Mouse (Mus musculus): ENCODE data around the gene Hoxc9. TPM values are rescaled to one million over a fixed set of nuclear protein-coding genes. Genes with fewer than 3 reads are reported as not detected.

The Hoxc9 gene
- polyA plus RNA-seq, 1 experiment from 2014 or later, result not detected

DNA sequence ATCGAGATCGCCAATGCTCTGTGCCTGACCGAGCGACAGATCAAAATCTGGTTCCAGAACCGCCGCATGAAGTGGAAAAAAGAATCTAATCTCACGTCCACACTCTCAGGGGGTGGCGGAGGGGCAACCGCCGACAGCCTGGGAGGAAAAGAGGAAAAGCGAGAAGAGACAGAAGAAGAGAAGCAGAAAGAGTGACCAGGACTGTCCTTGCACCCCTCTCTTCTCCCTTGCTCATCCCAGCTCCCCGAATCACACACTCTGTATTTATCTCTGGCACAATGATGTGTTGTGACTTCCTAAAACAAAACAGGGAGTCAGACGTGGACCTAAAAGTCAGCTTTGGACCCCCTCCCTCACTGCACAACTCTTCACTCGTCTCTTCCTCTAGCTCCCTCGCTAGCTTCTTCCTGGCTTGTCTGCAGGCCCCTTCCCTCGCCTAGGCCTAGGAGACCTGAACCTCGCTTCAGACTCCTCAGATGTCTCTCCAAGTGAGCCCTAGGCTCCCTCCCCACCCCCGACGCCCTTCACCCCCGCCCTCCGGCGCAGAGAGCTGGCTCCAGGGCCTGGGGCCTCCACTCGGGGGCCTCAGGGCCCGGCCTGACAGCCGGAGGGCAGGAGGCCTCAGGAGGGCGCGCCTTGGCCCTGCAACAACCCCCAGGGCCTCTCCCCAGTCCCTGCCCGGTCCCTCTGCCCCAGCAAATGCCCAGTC is 34.8 kb downstream of the Hoxc9 start:
- DNase-seq (ENCODE audit: low spot score) (no peak), ATAC-seq (replicated peaks; ENCODE audit: insufficient number of reproducible peaks, low FRiP score, low TSS enrichment, low read depth) (no peak)
- H3K9me3 ChIP-seq (replicated peaks; ENCODE audit: control insufficient read depth, low read length), result no peaks in the 10 kb centered on the region
- under 1% methylated on average over 28 of the region's 28 CpGs for WGBS
- no peaks in the 10 kb centered on the region for H3K4me1 ChIP-seq (ENCODE audit: control insufficient read depth, insufficient read depth, low read length)
- no peak overlapping the region for H3K4me3 ChIP-seq (ENCODE audit: low read depth, low read length)
- no peak overlapping the region for H3K9ac ChIP-seq (replicated peaks; ENCODE audit: low read length)
- H3K4me2 ChIP-seq (ENCODE audit: low read depth, low read length), result no peak overlapping the region
- peaks cover 96% of the 10 kb centered on the region for H3K27me3 ChIP-seq (ENCODE audit: control insufficient read depth, insufficient read depth, low read length)
- no peak overlapping the region for H3K27ac ChIP-seq (replicated peaks; ENCODE audit: low read depth, low read length)
- no peaks in the 10 kb centered on the region for H3K36me3 ChIP-seq (replicated peaks; ENCODE audit: control insufficient read depth, insufficient read depth, low read depth, low read length)

DNA sequence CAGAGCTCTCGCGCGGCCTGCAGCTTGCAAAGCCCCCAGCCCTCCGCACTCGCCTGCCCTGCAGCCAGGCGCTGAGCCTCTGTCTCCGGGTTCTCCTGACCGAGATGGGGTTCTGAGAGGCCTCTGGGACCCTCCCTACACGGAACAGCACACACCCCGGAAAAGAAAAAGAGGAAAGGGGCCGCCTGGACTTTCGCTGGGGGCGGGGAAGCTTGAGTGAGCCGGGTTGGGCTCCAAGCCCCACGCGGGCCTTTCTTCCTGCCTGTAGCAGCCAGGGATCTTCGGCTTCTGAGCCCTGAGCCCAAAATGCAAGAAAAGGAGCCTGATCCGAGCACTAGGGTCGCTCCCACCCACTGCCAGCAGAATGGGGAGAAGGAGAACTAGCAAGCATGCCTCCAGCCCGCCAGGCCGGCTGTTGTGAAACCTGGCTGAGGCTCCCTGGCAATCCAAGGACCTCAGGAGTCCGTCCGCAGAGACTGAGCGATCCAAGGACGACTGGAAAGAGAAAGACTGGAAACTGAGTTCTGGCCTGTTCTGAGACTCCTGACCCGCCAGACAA is 35.8 kb downstream of the Hoxc9 start:
- H3K4me2 ChIP-seq (ENCODE audit: low read depth, low read length), result no peak overlapping the region
- peaks cover 95% of the 10 kb centered on the region for H3K27me3 ChIP-seq (ENCODE audit: control insufficient read depth, insufficient read depth, low read length)
- H3K27ac ChIP-seq (replicated peaks; ENCODE audit: low read depth, low read length), result no peak overlapping the region
- no peak overlapping the region for H3K4me3 ChIP-seq (ENCODE audit: low read depth, low read length)
- H3K9me3 ChIP-seq (replicated peaks; ENCODE audit: control insufficient read depth, low read length), result no peaks in the 10 kb centered on the region
- under 1% methylated on average over 26 of the region's 26 CpGs for WGBS
- DNase-seq (ENCODE audit: low spot score), result no peak
- H3K9ac ChIP-seq (replicated peaks; ENCODE audit: low read length), result no peak overlapping the region
- H3K4me1 ChIP-seq (ENCODE audit: control insufficient read depth, insufficient read depth, low read length), result no peaks in the 10 kb centered on the region
- no peaks in the 10 kb centered on the region for H3K36me3 ChIP-seq (replicated peaks; ENCODE audit: control insufficient read depth, insufficient read depth, low read depth, low read length)
- no peak for ATAC-seq (replicated peaks; ENCODE audit: insufficient number of reproducible peaks, low FRiP score, low TSS enrichment, low read depth)

DNA sequence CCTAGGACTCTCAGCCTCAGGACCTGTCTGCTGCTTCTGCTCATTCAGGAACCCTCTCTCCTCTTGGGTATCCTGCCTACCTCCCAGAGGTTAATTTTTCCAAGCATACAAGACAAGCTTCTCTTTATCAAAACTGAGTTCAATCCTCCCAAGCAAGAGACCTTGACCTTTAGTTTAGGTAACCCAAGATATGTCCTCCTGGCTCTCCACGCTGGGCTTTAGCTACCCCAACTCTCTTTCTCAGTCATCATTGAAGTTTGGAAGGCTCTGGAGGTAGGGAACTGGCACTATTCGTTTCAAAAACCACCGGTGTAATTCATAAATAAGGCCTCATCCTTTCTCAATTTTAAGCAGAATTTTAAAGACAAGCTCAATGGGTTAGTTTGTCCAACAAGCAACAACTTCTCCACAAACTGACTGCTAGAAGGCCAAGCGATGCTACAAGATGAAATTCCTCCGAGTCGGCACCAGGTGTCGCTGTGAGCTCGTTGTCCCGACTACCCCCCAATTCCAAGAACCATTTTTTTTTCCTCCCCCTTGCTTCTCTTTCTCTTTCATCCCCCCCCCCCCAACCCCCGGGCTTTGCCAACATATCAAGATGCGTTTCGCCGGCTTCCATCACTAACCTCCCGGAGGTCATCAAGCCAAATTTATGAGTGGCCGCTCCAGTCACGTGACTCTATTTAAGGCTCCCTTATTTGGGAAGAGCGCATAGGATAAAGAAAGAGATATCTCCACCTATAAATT is 37.2 kb downstream of the Hoxc9 start:
- Histone ChIP-seq H3K4me2 (ENCODE audit: low read depth, low read length) (no peak overlapping the region), H3K27me3 (ENCODE audit: control insufficient read depth, insufficient read depth, low read length) (peaks cover 97% of the 10 kb centered on the region), H3K4me3 (ENCODE audit: low read depth, low read length) (peak overlapping the region; percentile 9; the same call in 1 of the 2 replicates), H3K4me1 (ENCODE audit: control insufficient read depth, insufficient read depth, low read length) (no peaks in the 10 kb centered on the region), H3K9ac (replicated peaks; ENCODE audit: low read length) (no peak overlapping the region), H3K27ac (replicated peaks; ENCODE audit: low read depth, low read length) (no peak overlapping the region), H3K36me3 (replicated peaks; ENCODE audit: control insufficient read depth, insufficient read depth, low read depth, low read length) (no peaks in the 10 kb centered on the region), H3K9me3 (replicated peaks; ENCODE audit: control insufficient read depth, low read length) (no peaks in the 10 kb centered on the region)
- WGBS, result 3% methylated on average over 17 of the region's 17 CpGs
- DNase-seq (ENCODE audit: low spot score) (peak; percentile 69), ATAC-seq (replicated peaks; ENCODE audit: insufficient number of reproducible peaks, low FRiP score, low TSS enrichment, low read depth) (no peak)

DNA sequence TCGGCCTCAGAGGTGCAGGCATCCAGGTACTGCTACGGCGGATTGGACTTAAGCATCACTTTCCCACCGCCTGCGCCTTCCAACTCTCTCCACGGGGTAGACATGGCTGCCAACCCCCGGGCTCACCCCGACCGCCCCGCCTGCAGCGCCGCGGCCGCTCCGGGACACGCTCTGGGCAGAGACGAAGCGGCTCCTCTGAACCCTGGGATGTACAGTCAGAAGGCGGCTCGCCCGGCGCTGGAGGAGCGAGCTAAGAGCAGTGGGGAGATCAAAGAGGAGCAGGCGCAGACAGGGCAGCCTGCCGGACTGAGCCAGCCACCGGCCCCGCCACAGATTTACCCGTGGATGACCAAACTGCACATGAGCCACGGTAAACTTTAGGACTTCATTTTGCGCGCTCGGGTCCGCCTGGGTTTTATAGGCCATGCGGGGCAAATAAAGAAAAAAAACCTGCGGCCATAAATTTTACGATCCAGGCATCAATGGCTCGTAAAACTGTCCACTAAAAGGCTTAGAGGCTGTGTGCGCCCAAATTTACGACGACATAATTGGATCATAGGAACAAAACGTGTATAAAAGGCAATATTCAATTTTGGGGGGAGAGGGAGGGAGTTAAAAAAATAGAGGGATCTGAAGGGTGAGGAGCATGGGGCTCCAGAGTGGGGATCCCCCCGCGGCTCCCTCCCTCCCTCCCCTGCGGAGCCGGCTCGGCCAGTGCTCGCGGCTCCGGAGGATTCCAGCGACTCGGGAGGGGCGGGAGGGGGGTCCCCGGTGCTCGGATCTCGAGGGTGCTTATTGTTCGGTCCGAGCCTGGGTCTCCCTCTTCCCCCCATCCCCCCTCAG is 38.1 kb downstream of the Hoxc9 start:
- no peaks in the 10 kb centered on the region for H3K9me3 ChIP-seq (replicated peaks; ENCODE audit: control insufficient read depth, low read length)
- no peak for DNase-seq (ENCODE audit: low spot score)
- H3K4me3 ChIP-seq (ENCODE audit: low read depth, low read length), result peak overlapping the region; percentile 9; the same call in 1 of the 2 replicates
- H3K27me3 ChIP-seq (ENCODE audit: control insufficient read depth, insufficient read depth, low read length), result peaks cover 97% of the 10 kb centered on the region
- WGBS, result under 1% methylated on average over 53 of the region's 57 CpGs
- no peak for ATAC-seq (replicated peaks; ENCODE audit: insufficient number of reproducible peaks, low FRiP score, low TSS enrichment, low read depth)
- no peak overlapping the region for H3K4me2 ChIP-seq (ENCODE audit: low read depth, low read length)
- no peaks in the 10 kb centered on the region for H3K4me1 ChIP-seq (ENCODE audit: control insufficient read depth, insufficient read depth, low read length)
- no peaks in the 10 kb centered on the region for H3K36me3 ChIP-seq (replicated peaks; ENCODE audit: control insufficient read depth, insufficient read depth, low read depth, low read length)
- H3K9ac ChIP-seq (replicated peaks; ENCODE audit: low read length), result no peak overlapping the region
- H3K27ac ChIP-seq (replicated peaks; ENCODE audit: low read depth, low read length), result no peak overlapping the region

DNA sequence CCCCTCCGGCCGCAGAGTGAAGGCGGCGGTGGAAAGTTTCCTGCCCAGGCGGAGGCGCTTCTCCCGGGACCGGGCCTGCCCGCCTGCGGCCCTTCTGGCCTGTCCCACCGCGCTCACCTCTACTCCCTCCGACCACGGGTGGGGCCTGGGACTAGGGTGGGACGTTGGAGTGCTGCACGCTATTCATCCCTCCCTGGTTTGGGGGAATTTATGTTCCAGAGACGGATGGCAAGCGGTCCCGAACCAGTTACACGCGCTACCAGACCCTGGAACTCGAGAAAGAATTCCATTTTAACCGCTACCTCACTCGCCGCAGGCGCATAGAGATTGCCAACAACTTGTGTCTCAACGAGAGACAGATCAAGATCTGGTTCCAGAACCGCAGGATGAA is 38.8 kb downstream of the Hoxc9 start:
- Histone ChIP-seq H3K9ac (replicated peaks; ENCODE audit: low read length) (no peak overlapping the region), H3K4me2 (ENCODE audit: low read depth, low read length) (no peak overlapping the region), H3K4me1 (ENCODE audit: control insufficient read depth, insufficient read depth, low read length) (no peaks in the 10 kb centered on the region), H3K36me3 (replicated peaks; ENCODE audit: control insufficient read depth, insufficient read depth, low read depth, low read length) (no peaks in the 10 kb centered on the region), H3K4me3 (ENCODE audit: low read depth, low read length) (no peak overlapping the region), H3K27ac (replicated peaks; ENCODE audit: low read depth, low read length) (no peak overlapping the region), H3K9me3 (replicated peaks; ENCODE audit: control insufficient read depth, low read length) (no peaks in the 10 kb centered on the region), H3K27me3 (ENCODE audit: control insufficient read depth, insufficient read depth, low read length) (peaks cover 97% of the 10 kb centered on the region)
- 0 out of 2 replicates have a peak, but pooled peaks have one; percentile 19 for ATAC-seq (replicated peaks; ENCODE audit: insufficient number of reproducible peaks, low FRiP score, low TSS enrichment, low read depth)
- WGBS, result under 1% methylated on average over 28 of the region's 28 CpGs
- DNase-seq (ENCODE audit: low spot score), result no peak

DNA sequence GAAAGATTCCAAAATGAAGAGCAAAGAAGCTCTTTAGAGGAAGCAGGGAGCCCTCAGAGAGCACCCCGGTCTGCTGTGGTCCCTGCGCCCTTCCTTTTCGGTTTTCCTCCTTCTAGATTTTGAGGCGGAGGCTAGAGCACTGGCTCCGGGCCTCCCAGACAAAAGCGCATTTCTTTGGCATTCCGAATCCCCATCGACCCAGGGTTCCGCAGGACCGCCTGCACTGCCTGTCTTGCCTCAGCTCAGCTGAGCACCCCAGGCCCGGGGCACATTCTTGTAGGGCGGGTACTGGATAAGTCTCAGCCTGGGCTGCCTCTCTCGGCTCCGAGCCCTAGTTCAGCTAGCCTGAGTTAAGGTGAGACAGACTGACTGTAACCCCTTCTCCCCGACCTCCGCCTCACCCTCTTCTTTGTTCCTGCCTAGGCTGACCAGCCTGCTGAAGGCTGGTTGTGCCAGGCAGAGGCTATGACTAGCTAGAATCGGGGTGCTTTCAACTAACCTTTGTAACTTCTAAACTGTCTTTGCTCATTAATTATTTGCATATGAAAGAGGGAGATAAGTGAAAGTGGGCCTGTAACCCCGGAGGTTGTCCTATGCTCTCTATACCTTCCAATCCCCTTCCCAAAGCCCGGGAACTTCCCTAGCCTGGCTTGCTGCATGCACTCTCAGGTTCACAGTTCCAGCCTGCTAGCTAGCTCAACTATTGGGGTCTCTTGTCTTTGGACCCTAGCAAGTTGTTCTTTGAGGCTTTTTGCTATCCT is 39.3 kb downstream of the Hoxc9 start:
- no peak overlapping the region for H3K9ac ChIP-seq (replicated peaks; ENCODE audit: low read length)
- H3K27ac ChIP-seq (replicated peaks; ENCODE audit: low read depth, low read length), result no peak overlapping the region
- H3K4me1 ChIP-seq (ENCODE audit: control insufficient read depth, insufficient read depth, low read length), result no peaks in the 10 kb centered on the region
- WGBS, result 1% methylated on average over 19 of the region's 19 CpGs
- no peak for DNase-seq (ENCODE audit: low spot score)
- no peak for ATAC-seq (replicated peaks; ENCODE audit: insufficient number of reproducible peaks, low FRiP score, low TSS enrichment, low read depth)
- no peak overlapping the region for H3K4me3 ChIP-seq (ENCODE audit: low read depth, low read length)
- peaks cover 97% of the 10 kb centered on the region for H3K27me3 ChIP-seq (ENCODE audit: control insufficient read depth, insufficient read depth, low read length)
- no peaks in the 10 kb centered on the region for H3K36me3 ChIP-seq (replicated peaks; ENCODE audit: control insufficient read depth, insufficient read depth, low read depth, low read length)
- H3K9me3 ChIP-seq (replicated peaks; ENCODE audit: control insufficient read depth, low read length), result no peaks in the 10 kb centered on the region
- no peak overlapping the region for H3K4me2 ChIP-seq (ENCODE audit: low read depth, low read length)

DNA sequence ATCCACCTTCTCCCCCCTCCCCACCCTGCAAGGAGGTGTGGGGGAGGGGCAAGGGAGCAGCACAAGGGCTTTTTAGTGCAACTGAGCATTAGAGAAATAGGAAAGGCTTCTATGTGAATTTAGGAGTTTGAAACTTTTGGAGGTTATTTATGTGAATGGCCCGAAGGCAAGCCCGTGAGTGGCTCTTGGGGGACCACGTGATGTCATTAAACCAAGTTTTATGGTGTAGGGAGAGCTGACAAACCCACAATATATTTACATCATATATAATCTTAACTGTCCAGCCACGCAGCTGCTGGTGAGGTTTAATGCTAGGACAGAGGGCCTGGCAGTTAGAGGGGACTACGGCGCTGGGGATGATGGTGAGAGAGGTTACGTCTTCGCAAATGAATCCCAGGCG is 42.4 kb downstream of the Hoxc9 start, which contains the start of gene Hoxc4:
Gene Hoxc4, plus strand, starts transcription at position 299 of the 400 bp plus-strand sequence.
- DNase-seq (ENCODE audit: low spot score), result no peak
- H3K27me3 ChIP-seq (ENCODE audit: control insufficient read depth, insufficient read depth, low read length), result peaks cover 97% of the 10 kb centered on the region
- no peak within 1 kb of the TSS for H3K27ac ChIP-seq (replicated peaks; ENCODE audit: low read depth, low read length)
- WGBS, result 3% methylated on average over 9 of the region's 9 CpGs
- no peak within 1 kb of the TSS for H3K4me2 ChIP-seq (ENCODE audit: low read depth, low read length)
- H3K9me3 ChIP-seq (replicated peaks; ENCODE audit: control insufficient read depth, low read length), result no peaks in the 10 kb centered on the region
- H3K4me1 ChIP-seq (ENCODE audit: control insufficient read depth, insufficient read depth, low read length), result no peaks in the 10 kb centered on the region
- no peaks in the 10 kb centered on the region for H3K36me3 ChIP-seq (replicated peaks; ENCODE audit: control insufficient read depth, insufficient read depth, low read depth, low read length)
- H3K9ac ChIP-seq (replicated peaks; ENCODE audit: low read length), result no peak within 1 kb of the TSS
- no peak within 1 kb of the TSS for H3K4me3 ChIP-seq (ENCODE audit: low read depth, low read length)
- ATAC-seq (replicated peaks; ENCODE audit: insufficient number of reproducible peaks, low FRiP score, low TSS enrichment, low read depth), result no peak

Data from embryonic facial prominence, embryonic 11.5 days (tissue).